Mouse (Mus musculus) E14TG2a.4 (cell line): ENCODE data around the gene Ndufa5.

Experiments used
- CTCF ChIP-seq: conservative IDR thresholded peaks from 2 replicates; pipeline ENCODE4 v1.5.1; 2014; ENCODE audit warnings: low read length
- NANOG ChIP-seq: IDR thresholded peaks from 2 replicates; pipeline ENCODE4 v1.6.1; 2014; ENCODE audit warnings: borderline replicate concordance, low read length, mixed read lengths
- POU5F1 ChIP-seq: IDR thresholded peaks from 2 replicates; pipeline ENCODE4 v1.6.1; 2014; ENCODE audit warnings: low read length, borderline replicate concordance

- TF ChIP-seq CTCF (no peak), POU5F1 (no peak), NANOG (no peak)
Observed at GRCm38 (mm10) chr6:24573319-24573718, 45.5 kb upstream of the Ndufa5 start.
